Mouse (Mus musculus) cerebellum, adult 2 months (tissue): ENCODE measurements around the gene Ak3.

Experiments
- CTCF ChIP-seq: fragments of 200-500 bp; IDR thresholded peaks from 2 replicates; pipeline ENCODE4 v1.5.1; 2011; ENCODE audit warnings: low read depth, mild to moderate bottlenecking, control low read depth, low read length, moderate library complexity, borderline replicate concordance; ENCODE audit not compliant: insufficient read depth
- POLR2A ChIP-seq: fragments of 200-500 bp; IDR thresholded peaks from 2 replicates; pipeline ENCODE4 v1.6.1; 2011; ENCODE audit warnings: low read length, control low read depth, borderline replicate concordance; ENCODE audit not compliant: insufficient read depth

DNA sequence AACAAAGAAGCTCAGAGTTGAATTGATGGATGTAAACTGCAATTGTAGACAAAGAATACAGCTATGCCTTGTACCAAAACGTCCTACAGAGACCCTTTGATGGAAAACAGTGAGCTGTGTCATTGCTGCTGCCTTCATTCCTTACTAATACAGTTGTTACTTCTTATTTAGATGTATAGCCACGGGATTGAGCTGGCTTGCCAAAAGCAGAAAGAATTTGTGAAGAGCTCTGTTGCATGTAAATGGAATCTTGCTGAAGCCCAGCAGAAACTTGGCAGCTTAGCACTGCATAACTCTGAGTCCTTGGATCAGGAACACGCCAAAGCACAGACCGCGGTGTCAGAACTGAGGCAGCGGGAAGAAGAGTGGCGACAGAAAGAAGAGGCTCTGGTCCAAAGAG is 52.9 kb downstream of the Ak3 start:
- TF ChIP-seq POLR2A, result no peak
- TF ChIP-seq CTCF, result no peak
